Comparison of ENCODE assay signal across 8 mouse cellular contexts in the genomic region with DNA sequence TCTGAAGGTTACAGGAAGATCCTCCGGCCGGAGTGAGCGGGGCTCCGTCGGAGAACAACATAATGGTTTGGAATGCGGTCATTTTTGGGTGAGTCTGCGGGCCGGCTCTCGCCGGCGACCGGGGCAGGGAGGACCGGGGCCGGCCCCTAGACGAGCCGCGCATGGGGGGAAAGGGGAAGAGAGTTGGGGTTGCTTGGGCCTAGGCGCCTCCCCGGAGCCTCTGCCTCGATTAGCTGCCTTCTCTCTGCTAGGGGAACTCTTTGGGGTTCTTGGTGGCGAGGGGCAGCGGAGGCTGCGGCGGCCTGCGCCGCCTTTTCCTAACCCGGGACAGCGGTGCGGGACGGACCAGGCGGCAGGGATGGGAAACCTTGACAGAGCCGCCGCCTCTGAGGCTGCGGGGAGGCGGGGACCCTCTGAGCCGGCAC. TPM values are rescaled to one million over a fixed set of nuclear protein-coding genes. Genes with fewer than 3 reads are reported as not detected.
DNase-seq lines count a peak whose midpoint lies in the region; ATAC-seq and TF ChIP-seq lines count a peak whose summit lies in the region.

No protein-coding gene starts in this region.

- peak overlapping the region; percentile 78 for H3K9ac ChIP-seq in limb, embryonic 11.5 days (ENCODE audit: low read length)
- peak overlapping the region; percentile 71 for H3K9ac ChIP-seq in midbrain, postnatal 0 days (replicated peaks; ENCODE audit: low read length, poor library complexity, severe bottlenecking)

- 0 out of 2 replicates have a peak, but pooled peaks cover 2% of the 10 kb centered on the region for H3K4me1 ChIP-seq in limb, embryonic 11.5 days (ENCODE audit: control insufficient read depth, insufficient read depth, low read length)
- H3K4me1 ChIP-seq in midbrain, postnatal 0 days (ENCODE audit: insufficient read depth, low read length), result no peaks in the 10 kb centered on the region

- WGBS in limb, embryonic 11.5 days, result 13% methylated on average over 30 of the region's 36 CpGs
- 20% methylated on average over 31 of the region's 36 CpGs for WGBS in midbrain, postnatal 0 days

- no peak for TF ChIP-seq CTCF in layer of hippocampus, adult 2 months (conservative IDR thresholded peaks at IDR 0.05)
- no peak for TF ChIP-seq CTCF in midbrain, postnatal 0 days (IDR thresholded peaks at IDR 0.05)

- H3K27me3 ChIP-seq in limb, embryonic 11.5 days (ENCODE audit: control insufficient read depth, insufficient read depth, low read length), result no peaks in the 10 kb centered on the region
- no peaks in the 10 kb centered on the region for H3K27me3 ChIP-seq in midbrain, postnatal 0 days (ENCODE audit: insufficient read depth, low read length)

- ATAC-seq in erythroid progenitor cell, adult 5-6 weeks (replicated peaks; ENCODE audit: low FRiP score, poor library complexity, severe bottlenecking), result peak; percentile 60
- ATAC-seq in limb, embryonic 11.5 days (ENCODE audit: insufficient number of reproducible peaks, low FRiP score, low TSS enrichment, low read depth), result peak; percentile 55; the same call in 1 of the 2 replicates
- peak; percentile 57; the same call in 1 of the 2 replicates for ATAC-seq in midbrain, postnatal 0 days (ENCODE audit: low FRiP score)
- ATAC-seq in monocyte, adult 5-6 weeks (replicated peaks; ENCODE audit: insufficient number of reproducible peaks, low FRiP score, low TSS enrichment, poor library complexity, severe bottlenecking), result no peak

- intact Hi-C loops in left cerebral cortex, postnatal 4 days (cut with DNase I), result no loop called here

- H3K9me3 ChIP-seq in limb, embryonic 11.5 days (ENCODE audit: control insufficient read depth, low read length), result no peaks in the 10 kb centered on the region
- no peaks in the 10 kb centered on the region for H3K9me3 ChIP-seq in midbrain, postnatal 0 days (ENCODE audit: low read length)

- H3K36me3 ChIP-seq in limb, embryonic 11.5 days (ENCODE audit: control insufficient read depth, insufficient read depth, low read length), result no peaks in the 10 kb centered on the region
- H3K36me3 ChIP-seq in midbrain, postnatal 0 days (ENCODE audit: insufficient read depth, low read length), result no peaks in the 10 kb centered on the region

- H3K4me2 ChIP-seq in limb, embryonic 11.5 days (ENCODE audit: low read depth, severe bottlenecking), result peak overlapping the region; percentile 54
- peak overlapping the region; percentile 60 for H3K4me2 ChIP-seq in midbrain, postnatal 0 days (ENCODE audit: low read depth, low read length, poor library complexity, severe bottlenecking)

- peak overlapping the region; percentile 73 for H3K4me3 ChIP-seq in layer of hippocampus, adult 2 months
- H3K4me3 ChIP-seq in limb, embryonic 11.5 days (ENCODE audit: low read depth, low read length), result peak overlapping the region; percentile 65
- H3K4me3 ChIP-seq in midbrain, postnatal 0 days (ENCODE audit: low read depth, low read length), result peak overlapping the region; percentile 69

- H3K27ac ChIP-seq in layer of hippocampus, adult 2 months, result peak overlapping the region; percentile 90
- H3K27ac ChIP-seq in limb, embryonic 11.5 days (replicated peaks; ENCODE audit: low read depth, low read length), result peak overlapping the region; percentile 56; the same call in 1 of the 2 replicates
- H3K27ac ChIP-seq in midbrain, postnatal 0 days (ENCODE audit: low read depth, low read length), result peak overlapping the region; percentile 62; the same call in 1 of the 2 replicates

- peak in 1 of 2 experiments; percentile 10 for DNase-seq in layer of hippocampus, adult 2 months (ENCODE audit: low spot score in 2 of 2)
- no peak for DNase-seq in layer of hippocampus, adult 9-10 months (ENCODE audit: low spot score)
- DNase-seq in NIH3T3 (ENCODE audit: low read depth), result peak; percentile 40
- no peak for DNase-seq in limb, embryonic 11.5 days (ENCODE audit: low spot score)
- no peak for DNase-seq in midbrain, postnatal 0 days (ENCODE audit: low spot score)
- no peak for DNase-seq in left cerebral cortex, postnatal 4 days

RNA-seq across cellular contexts. Expression of a gene that starts 0.8 kb away (rescaled TPM):
- 10 to 100 TPM; 40.4 TPM for total RNA-seq in layer of hippocampus, adult 2 months (2021)
- 12.3 and 31.4 TPM in 2 replicates for total RNA-seq in erythroid progenitor cell, adult 5-6 weeks (2015; ENCODE audit: low replicate concordance)
- total RNA-seq in erythroid progenitor cell, adult 5-6 weeks (2017; ENCODE audit: low replicate concordance), result 28.6 and 39.3 TPM in 2 replicates
- 36.0 and 41.8 TPM in 2 replicates for polyA plus RNA-seq in limb, embryonic 11.5 days (2014; fragmentation: Nextera tagmentation; extraction: Ambion mirVana)
- total RNA-seq in midbrain, postnatal 0 days (2014; rRNA removed), result 22.0 and 28.6 TPM in 2 replicates
- 16.9 and 18.8 TPM in 2 replicates for polyA plus RNA-seq in midbrain, postnatal 0 days (2015; fragmentation: Nextera tagmentation; extraction: Ambion mirVana)
- 10 to 100 TPM; 25.6 to 26.5 TPM for total RNA-seq in left cerebral cortex, postnatal 4 days (2021)
- 62.8 to 68.6 TPM (median 66.6 TPM) in 3 replicates for total RNA-seq in monocyte, adult 5-6 weeks (2017)

RNA-seq across cellular contexts. Expression of a gene that starts 1.0 kb away (rescaled TPM):
- 10 to 100 TPM; 52.0 to 53.8 TPM for total RNA-seq in layer of hippocampus, adult 2 months (2021)
- total RNA-seq in erythroid progenitor cell, adult 5-6 weeks (2015; ENCODE audit: low replicate concordance), result 31.4 and 78.0 TPM in 2 replicates
- 13.8 and 20.5 TPM in 2 replicates for total RNA-seq in erythroid progenitor cell, adult 5-6 weeks (2017; ENCODE audit: low replicate concordance)
- polyA plus RNA-seq in limb, embryonic 11.5 days (2014; fragmentation: Nextera tagmentation; extraction: Ambion mirVana), result 124 and 129 TPM in 2 replicates
- total RNA-seq in midbrain, postnatal 0 days (2014; rRNA removed), result 39.4 and 40.4 TPM in 2 replicates
- polyA plus RNA-seq in midbrain, postnatal 0 days (2015; fragmentation: Nextera tagmentation; extraction: Ambion mirVana), result 110 and 123 TPM in 2 replicates
- 10 to 100 TPM; 57.2 to 60.3 TPM for total RNA-seq in left cerebral cortex, postnatal 4 days (2021)
- 21.9 to 37.5 TPM (median 22.4 TPM) in 3 replicates for total RNA-seq in monocyte, adult 5-6 weeks (2017)

RNA-seq across cellular contexts. Expression of a gene that starts 28.0 kb away (rescaled TPM):
- 10 to 100 TPM; 29.7 to 32.2 TPM for total RNA-seq in layer of hippocampus, adult 2 months (2021)
- total RNA-seq in erythroid progenitor cell, adult 5-6 weeks (2015; ENCODE audit: low replicate concordance), result 5.0 and 5.4 TPM in 2 replicates
- 1.1 and 3.6 TPM in 2 replicates for total RNA-seq in erythroid progenitor cell, adult 5-6 weeks (2017; ENCODE audit: low replicate concordance)
- 2.6 and 2.9 TPM in 2 replicates for polyA plus RNA-seq in limb, embryonic 11.5 days (2014; fragmentation: Nextera tagmentation; extraction: Ambion mirVana)
- total RNA-seq in midbrain, postnatal 0 days (2014; rRNA removed), result 23.7 and 24.0 TPM in 2 replicates
- 15.4 and 15.5 TPM in 2 replicates for polyA plus RNA-seq in midbrain, postnatal 0 days (2015; fragmentation: Nextera tagmentation; extraction: Ambion mirVana)
- 10 to 100 TPM; 26.0 to 26.7 TPM for total RNA-seq in left cerebral cortex, postnatal 4 days (2021)
- 2.1 to 7.4 TPM (median 5.8 TPM) in 3 replicates for total RNA-seq in monocyte, adult 5-6 weeks (2017)
